Mouse (Mus musculus) ovary, postnatal 36 days (tissue): Measurements from ENCODE around the gene Fam160b1.
A peak's percentile ranks its signal among the peaks of the same experiment; 100 is the strongest.

ENCODE experiments used
- DNase-seq: peaks from one replicate; pipeline ENCODE4 v3.0.0; 2022; ENCODE audit warnings: low spot score, mixed read lengths

Fam160b1 gene

DNA sequence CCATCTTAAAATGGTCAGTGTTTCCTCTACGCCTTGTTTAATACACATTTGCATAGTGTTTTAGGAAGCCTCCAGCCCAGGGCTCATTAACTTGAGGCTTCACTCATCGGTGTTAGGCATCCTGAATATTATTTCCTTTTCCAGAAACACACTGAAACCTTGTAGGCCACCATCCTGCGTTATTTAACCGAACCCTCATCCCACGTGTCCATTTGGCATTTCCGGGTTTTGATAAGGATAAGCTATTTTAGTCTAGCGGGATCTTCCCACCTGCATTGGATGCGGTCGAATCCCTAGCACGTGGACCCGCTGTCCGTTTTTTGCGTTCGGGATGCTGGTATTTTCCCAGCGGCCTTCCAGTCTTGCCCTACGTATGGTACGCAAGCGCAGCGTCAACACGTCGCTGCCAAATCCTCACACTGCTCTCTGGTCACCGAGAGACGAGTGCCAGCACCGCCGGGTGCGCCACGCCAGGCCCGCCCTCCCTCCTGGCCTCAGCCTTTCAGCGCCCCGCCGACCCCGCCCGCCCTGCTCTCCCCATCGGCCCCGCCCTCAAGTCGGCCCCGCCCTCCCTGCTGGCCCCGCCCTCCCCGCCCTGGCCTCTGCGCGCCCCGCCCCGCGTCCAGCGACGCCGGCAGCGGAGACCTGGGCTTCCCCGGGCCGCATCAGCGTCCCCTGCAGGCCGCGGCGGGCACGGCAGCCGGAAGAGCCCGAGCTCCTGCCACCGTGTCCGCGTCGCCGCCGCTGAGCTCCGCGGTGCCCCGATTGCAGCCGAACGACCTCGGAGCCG lies at the start of gene Fam160b1:
Gene Fam160b1, plus strand, starts transcription at position 340 of the 790 bp plus-strand sequence.
- peak; percentile 95 for DNase-seq

DNA sequence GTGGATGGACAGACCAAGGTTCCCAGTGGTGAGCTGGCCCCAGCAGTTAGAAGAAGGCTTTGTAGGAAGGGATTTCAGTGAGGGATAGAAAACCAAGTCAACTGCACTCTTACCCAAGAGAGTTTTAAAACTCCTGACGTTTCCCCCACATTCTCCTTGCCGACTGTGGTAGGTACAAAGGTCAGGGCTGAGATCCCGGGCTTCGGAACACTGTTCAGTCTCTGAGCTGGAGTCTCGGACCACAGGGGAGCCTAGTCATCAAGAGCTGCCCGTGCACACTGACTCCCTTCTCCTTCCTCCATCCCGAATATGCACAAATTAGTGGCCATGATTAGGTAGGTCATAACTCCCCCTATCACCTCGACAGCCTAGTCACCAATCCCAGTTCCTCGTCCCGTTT lies 47.3 kb upstream of the Fam160b1 start:
- no peak for DNase-seq

DNA sequence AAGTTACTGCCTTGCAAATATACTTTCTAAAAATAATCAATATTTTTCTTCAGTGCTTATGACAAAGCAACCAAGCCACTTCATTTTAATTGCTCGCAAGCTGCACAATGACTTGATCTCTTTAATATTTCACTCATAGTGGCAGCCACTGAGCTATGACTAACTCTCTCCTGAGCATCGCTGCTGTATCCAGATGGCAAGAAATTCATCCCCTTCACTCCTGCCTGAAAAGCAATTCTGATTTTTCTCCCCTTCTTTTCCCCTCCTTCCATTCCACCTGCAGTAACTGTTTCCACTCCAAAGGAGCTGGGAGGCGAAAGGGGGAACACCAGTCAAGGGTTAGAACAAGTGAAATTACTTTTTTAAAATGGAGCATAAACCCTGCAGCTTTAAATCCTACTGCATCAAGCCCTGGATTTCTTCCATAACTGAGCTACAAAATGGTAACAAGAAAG lies 46.6 kb upstream of the Fam160b1 start:
- no peak for DNase-seq

DNA sequence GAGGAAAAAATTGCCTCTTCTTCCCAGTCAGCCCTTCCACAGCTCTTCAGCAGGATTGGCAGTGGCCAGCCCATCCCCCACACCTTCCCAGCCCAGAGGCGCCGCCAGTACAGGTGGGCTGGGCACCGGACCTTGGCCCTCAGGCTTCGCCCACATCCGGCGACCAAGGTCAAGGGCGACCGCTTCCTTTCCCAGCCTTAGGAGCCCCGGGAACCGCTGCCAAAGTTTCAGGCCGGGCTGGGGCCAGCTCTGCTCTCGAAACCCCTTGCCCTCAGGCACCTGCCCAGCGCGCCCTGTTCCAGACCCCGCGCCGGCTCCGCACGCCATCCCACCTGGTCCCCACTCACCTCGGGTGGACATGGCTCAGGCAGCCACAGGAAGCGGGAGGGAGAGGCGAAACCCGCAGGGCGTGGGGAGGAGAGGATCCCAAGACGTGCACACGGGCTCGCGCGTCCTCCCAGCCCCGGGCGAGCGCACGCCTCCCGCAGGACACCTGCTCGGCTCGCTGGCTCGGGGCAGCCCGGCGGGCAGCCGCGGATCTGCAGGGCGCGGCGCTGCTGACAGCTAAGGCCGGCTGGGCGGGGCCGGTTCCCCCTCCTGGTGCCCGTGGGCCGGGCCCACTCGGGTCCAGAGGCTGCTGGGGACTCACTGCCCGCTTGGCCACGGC lies 46.0 kb upstream of the Fam160b1 start, which contains the start of gene Ablim1:
Gene Ablim1, minus strand, starts transcription at position 574 of the 667 bp plus-strand sequence.
- DNase-seq, result peak; percentile 60

DNA sequence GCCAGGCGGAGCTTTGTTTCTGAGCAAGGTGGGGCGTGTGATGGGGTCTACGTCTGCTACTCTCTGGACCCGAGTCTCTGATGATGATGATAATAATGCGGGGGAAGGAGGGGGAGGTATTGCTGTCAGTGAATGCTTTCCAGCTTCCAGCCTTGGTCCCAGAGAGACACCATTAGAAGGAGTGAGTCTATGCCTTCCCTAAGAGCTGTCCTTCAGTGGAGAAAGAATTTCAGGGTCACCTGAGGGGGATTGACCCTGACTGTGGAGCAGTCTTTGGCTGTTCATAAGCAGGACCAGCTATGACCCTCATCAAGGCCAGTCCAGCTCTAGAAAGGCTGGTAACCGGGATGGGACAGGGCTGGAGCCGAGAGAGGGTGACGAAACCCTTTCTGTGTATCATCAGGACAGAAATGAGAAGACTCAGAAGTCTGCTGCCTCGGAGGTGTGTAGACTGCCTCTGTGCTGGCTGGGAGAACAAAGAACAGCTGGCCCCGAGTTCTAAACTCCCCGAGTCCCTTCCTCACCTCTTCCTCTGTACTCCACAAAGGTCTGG lies 45.4 kb upstream of the Fam160b1 start:
- no peak for DNase-seq

DNA sequence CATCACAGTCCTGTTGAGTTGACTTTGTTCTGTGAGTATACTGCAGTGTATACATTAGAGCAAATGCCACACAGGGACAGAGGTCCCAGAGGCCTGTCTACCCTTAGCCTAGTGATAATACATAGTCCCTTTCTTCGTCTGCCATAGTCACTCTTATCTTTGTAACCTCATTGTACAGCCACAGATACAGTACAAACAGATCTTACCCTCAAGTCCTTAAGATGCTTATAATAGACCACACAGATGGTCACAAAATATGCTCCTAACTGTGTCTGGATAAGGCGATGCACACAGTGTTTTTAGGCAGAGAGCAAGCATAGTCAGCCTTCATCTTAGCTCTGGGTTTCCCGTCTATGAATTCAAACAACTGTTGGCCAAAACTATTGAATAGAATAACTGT lies 43.9 kb upstream of the Fam160b1 start:
- DNase-seq, result no peak

DNA sequence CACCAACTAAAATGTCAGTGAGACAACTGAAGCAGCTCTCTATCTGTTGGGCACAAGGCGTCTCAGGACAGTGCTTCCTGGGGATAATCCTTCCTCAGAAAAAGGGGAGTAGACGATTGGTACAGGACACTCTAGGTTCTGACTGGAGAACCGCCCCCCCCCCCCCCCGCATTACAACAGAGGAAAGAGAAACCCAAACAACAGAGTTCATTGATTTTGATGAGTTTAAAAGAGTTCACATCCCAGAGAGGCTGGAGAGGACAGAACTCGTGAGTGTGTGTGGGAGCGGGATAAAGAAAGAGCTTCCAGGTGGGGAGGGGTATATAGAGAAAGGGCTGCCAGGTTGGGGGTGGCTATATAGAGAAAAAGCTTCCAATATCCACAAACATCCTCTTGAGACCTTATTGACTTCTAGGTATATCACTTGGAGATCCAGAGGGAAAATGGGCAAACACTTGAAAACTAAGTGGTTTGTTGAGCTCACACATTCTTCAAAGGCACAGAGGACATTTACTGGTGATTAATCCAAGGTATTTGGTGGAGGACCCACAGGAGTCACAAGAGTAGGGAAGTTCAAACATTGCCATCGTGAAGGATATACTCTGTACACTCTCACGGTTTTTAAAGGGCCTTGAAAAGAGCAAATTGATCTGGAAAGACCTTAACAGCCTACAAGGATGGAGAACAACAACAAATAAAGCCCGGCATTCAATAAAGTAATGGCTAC lies 39.7 kb upstream of the Fam160b1 start:
- no peak for DNase-seq

DNA sequence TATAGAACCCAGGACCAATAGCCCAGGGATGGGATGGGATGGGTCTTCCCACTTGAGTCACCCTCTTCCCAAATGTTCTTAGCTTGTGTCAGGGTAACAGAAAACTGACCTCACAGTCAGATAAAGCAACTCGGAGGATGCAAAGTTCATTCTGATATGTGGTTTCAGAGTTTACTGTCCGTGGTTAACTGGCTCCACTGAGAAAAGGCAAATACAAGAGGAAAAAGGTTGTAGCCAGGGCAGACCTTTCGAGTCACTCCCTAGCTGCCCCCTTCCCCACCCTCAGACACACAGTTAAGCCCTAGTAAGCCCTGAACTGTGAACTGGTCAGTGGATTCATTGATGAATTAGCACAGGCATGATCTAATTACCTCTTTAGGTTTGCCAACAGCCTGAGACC lies 38.6 kb upstream of the Fam160b1 start:
- DNase-seq, result no peak

DNA sequence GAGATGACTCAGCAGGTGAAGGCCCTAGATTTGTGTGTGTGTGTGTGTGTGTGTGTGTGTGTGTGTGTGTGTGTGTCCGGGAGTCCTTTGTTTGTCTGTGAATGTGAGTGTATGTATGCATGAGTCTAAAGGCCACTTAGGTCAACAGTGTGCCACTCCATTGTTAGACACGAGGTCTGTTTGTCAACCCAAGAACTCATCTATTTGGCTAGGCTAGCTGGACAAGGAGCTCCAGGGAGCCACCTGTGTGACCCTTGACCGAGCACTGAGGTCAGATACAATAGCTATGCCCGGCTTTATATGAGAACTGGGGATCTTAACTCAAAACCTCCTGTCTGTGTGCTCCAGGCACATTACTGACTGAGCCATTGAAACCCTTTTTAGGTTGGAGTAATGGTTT lies 38.0 kb upstream of the Fam160b1 start:
- no peak for DNase-seq

DNA sequence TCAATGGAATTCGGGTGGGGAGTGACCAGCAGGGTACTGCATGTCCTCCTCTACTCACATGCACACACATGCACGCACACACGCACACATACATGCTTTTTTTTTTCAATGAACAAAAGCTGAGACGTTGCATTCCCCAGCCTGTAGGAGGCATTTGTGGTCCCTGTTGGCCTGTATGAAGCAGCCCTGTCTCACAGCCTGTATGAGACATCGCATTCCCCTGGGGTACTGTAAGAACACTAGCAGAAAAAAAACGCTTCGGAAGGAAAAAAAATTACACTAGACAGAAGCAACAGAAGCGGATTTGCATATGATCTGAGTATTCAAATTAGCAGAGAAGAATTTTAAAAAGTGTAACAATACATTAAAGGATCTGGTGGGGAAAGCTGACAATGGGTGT lies 37.4 kb upstream of the Fam160b1 start:
- no peak for DNase-seq

DNA sequence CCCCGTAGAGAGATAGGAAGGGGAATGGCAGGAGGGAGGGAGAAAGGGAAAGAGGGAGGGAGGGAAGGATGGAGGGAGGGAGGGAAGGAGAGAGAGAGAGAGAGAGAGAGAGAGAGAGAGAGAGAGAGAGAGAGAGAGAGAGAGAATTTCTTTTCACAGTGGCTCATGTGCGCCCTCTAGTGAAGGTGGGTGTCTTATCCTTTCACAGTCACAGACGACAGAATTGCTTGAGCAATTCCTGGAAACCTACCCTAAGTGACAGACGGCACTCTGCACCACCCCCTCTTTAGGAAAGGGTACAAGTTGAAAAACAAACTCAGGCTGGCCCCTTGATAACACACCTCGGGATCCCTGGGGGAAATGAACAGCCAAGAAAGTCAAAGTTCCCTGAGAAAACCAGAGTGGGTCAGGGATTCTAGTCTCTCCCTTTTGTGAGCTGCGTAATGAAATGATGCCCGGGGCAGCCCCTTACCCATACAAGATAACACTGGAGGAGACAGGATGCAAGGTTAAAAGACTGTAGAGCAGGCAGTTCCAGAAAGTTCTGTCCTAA lies 34.7 kb upstream of the Fam160b1 start:
- DNase-seq, result peak; percentile 51

DNA sequence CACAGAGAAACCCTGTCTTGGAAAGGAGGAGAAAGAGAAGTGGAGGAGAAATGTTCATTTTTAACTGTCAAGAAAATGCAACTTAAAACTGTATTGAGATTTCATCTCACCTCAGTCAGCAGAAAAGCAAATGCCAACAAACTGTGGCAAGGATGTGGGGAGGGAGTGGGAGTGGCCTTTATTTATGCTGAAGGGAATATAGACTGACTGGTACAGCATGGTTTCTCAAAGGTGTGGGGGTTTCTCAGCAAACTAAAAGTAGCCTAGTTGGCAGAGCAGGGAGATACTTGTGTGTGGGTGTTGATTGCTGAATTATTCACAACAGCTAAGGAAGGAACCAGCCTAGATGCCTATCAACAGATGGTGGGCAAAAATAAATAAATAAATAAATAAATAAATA lies 32.8 kb upstream of the Fam160b1 start:
- DNase-seq, result no peak

DNA sequence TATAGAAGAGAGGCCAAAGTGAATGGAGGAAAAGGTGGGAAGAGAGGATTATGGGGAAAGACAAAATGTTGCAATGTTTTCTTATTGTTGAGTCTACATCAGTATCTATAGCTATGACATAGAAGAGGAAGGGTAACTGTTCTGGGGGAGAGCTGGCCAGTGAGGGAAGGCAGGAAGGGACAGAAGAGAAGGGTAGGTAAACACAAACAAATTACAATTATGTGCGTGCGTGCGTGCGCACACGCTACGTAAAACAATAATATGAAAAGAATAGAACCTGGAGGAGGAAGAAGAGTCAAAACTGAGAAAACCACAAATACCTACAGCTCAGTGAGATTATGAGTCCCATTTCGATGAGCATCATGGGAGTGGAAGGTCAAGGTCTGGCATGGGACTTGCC lies 32.2 kb upstream of the Fam160b1 start:
- no peak for DNase-seq

DNA sequence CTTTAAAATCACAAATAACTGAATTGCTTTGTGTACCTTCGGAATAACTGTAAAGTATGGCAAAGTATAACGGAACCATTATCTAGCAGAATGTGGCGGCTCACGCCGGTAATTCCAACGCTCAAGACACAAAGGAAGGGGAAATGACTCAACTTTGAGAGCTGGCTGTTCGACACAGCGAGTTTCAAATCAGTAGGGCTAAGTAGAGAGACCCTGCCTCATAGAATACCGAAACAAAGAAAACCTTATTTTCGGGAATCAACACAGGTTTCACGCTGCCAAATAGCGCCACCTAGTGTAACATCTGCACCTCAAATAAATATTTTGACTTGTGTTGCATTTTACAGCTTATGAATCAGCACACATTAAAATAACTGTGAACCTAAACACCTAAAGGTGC lies 31.7 kb upstream of the Fam160b1 start:
- DNase-seq, result no peak

DNA sequence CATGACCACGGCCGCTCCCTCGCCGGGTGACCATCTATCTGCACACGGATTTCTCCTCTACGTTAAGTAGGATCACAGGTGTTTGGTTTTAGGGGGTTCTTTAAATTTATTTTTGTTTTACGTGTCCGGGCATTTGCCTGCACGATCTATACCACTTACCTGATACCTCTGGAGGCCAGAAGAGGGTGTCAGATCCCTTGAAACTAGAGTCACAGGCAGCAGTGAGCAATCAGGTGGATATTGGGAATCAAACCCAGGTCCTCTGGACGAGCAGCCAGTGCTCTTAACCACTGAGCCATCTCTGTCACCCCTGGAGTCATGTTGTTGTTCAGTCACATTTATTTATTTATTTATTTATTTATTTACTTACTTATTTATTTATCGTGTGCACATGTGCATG lies 30.2 kb upstream of the Fam160b1 start:
- DNase-seq, result no peak

DNA sequence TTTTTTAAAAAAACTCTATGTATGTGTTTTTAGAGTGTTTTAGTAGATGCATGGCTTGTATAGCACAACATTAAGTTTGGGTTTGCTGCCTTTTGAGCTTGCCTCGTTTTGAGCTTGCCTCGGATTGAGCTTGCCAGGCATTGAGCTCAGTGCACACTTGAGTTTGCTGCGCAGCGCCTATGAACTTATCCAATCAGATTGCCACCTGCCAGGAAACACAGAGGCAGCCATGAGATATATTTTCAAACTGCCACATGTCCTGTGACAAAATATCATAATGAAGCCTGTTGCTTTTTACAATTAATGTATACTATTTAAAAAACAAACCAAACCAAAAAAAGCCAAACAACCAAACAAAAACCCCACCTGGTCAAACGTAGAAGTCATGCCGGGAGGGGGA lies 29.2 kb upstream of the Fam160b1 start:
- no peak for DNase-seq

DNA sequence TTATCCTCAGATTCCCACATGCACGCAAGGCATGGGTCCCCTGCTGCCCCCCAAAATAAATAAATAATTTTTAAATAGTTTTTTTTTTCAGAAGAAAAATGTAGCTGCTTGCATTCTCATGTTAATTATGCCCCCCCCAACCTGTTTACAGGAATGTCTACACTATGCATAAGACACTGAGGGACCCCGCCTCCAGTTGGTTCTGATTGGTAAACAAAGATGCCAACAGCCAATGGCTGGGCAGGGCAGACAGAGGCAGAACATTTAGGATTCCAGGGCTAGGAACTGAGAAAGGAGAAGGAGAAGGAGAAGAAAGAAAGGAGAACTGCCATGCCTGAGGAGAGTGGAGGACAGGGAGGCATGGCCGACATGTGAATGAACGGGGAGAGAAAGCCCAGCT lies 27.1 kb upstream of the Fam160b1 start:
- DNase-seq, result no peak

DNA sequence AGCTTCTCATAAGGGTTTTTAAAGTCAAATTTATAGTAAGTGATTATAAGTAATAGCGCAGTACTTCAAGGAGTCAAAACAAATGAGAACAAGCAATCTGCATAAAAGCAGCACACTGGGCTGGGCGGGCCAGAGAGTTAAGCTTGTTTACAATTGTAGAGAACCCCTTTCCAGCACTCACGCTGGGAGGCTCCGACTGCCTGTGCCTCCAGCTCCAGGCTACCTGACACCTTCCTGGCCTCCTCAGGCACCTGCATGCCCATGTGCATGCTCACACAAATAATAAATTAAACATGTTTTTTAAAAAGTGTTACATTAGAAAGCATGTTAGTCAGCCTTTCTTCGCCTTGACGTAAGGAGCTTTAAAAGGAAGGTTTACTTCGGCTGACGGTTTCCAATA lies 25.3 kb upstream of the Fam160b1 start:
- DNase-seq, result no peak

DNA sequence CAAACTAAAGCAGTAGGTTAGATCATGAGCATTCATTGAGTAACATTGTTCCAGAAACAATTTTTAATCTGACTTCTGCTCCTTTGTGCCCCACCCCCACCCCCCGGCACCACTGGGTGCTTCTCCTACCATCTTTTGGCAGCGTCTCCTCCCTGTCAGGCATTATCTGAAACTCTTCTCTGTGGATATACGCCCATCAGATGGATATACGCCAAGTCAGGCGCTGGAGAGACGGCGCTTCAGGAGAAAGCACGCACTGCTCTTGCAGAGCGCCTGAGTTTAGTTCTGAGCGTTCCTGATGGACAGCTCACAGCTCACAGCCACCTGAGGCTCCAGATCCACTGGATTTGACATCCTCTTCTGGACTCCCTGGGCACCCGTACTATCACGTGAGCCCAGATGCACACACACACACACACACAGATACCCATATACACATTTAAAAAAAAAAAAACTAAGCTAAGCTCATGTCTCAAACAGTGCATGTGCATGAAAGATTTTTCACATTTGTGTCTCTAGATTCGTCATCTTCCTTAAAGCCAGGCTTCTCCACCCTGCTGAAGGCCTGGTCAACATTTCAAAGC lies 21.1 kb upstream of the Fam160b1 start:
- no peak for DNase-seq

DNA sequence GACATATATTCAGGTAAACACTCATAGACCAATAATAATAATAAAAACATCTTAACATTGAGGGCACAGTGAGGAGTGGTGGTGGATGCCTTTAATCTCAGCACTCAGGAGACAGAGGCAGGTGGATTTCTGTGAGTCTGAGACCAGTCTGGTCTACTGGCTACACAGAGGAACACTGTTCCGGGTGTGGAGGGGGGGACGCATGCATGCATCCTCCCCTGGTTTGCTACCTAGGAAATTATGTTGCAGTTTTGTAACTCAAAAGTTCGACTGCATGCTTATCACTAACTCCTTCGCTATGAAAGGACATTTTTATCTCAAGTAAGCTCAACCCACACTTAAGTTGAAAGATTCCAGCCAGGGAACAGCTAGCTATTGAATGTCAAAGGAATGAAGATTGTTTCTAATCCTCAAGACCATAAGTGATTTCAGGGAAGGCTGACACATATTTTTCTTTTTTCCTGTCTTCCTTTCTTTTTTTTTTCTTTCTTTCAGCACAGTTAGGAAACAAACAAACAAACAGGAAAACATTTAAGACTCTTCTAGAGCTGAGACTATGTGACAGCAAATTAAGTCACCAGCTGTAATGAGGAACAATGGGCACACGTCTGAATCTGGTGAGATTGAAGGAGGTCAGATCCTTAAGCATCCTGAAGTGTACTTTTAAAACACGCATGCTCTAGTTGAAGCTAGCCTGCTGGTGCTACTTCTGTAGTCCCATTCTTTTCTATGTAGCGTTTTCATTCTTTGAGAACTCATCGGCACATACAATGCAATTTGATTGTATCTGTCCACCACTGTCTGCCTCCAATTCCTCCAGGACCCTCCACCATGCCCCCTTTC lies 19.4 kb upstream of the Fam160b1 start:
- no peak for DNase-seq

DNA sequence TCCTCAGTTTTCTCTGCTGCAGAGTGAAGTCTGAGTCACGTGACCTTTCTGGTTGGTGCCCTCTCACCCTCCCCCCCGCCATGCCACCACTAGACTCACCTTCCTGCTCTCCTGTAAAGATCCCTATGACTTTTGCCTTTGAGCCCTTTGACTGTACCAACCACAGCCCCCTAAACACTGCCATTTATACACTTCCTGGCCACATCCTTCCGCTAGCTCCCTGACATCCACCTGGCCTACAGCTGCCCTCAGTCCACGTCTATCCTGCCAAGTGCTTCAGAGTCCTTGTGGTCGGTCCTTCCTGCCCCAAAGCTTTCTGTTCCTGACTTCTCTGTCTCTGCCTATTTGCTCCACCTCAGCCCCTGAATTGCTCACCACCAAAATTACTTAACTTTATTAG lies 16.6 kb upstream of the Fam160b1 start:
- no peak for DNase-seq
